Mouse (Mus musculus) hindbrain, embryonic 11.5 days (tissue): ENCODE results near the gene Cnot8. TPM values are rescaled to one million over a fixed set of nuclear protein-coding genes. Genes with fewer than 3 reads are reported as not detected.

Experiments
- ATAC-seq: fragments of 200-750 bp; cut with Nextera tagmentation; 2 replicates; pipeline ENCODE4 v1.8.0; 2017; ENCODE audit warnings: mild to moderate bottlenecking, moderate TSS enrichment, moderate library complexity; ENCODE audit not compliant: low FRiP score
- DNase-seq: peaks from one replicate; pipeline ENCODE4 v3.0.0-alpha.2; 2015; ENCODE audit warnings: low spot score
- H3K27ac ChIP-seq: fragments of 300-500 bp; sonication (generic); 2 replicates; pipeline ENCODE4 v1.5.1; 2014; ENCODE audit warnings: mild to moderate bottlenecking, low read depth, low read length
- H3K27me3 ChIP-seq: fragments of 300-500 bp; sonication (generic); 2 replicates; pipeline ENCODE4 v1.6.1; 2014; ENCODE audit warnings: mild to moderate bottlenecking, low read length, moderate library complexity, mixed read lengths; ENCODE audit not compliant: control insufficient read depth, insufficient read depth
- H3K36me3 ChIP-seq: fragments of 300-500 bp; sonication (generic); 2 replicates; pipeline ENCODE4 v1.6.1; 2014; ENCODE audit warnings: mild to moderate bottlenecking, low read length, moderate library complexity, mixed read lengths; ENCODE audit not compliant: control insufficient read depth, insufficient read depth
- H3K4me1 ChIP-seq: fragments of 300-500 bp; sonication (generic); replicated peaks from 2 replicates; pipeline ENCODE4 v1.6.1; 2014; ENCODE audit warnings: low read length, mixed read lengths; ENCODE audit not compliant: control insufficient read depth, insufficient read depth
- H3K4me2 ChIP-seq: fragments of 300-500 bp; sonication (generic); replicated peaks from 2 replicates; pipeline ENCODE4 v1.6.1; 2014; ENCODE audit warnings: mild to moderate bottlenecking, low read depth, low read length
- H3K4me3 ChIP-seq: fragments of 300-500 bp; sonication (generic); 2 replicates; pipeline ENCODE4 v1.5.1; 2014; ENCODE audit warnings: low read depth, low read length
- H3K9ac ChIP-seq: fragments of 300-500 bp; sonication (generic); 2 replicates; pipeline ENCODE4 v1.6.1; 2014; ENCODE audit warnings: low read depth, low read length
- H3K9me3 ChIP-seq: fragments of 300-500 bp; sonication (generic); 2 replicates; pipeline ENCODE4 v1.6.1; 2016; ENCODE audit warnings: low read length; ENCODE audit not compliant: control insufficient read depth
- WGBS: fragments of 180-500 bp; shearing (Covaris S2); extraction: QIAGEN DNeasy Blood & Tissue Kit; methylation state at CpG from one replicate; pipeline ENCODE4 v1.1.7; 2014; 5-methylcytosine and 5-hydroxymethylcytosine counted together
- polyA plus RNA-seq: library from polyadenylated mRNA; unstranded; fragments of >200 nt; fragmentation: Nextera tagmentation; extraction: Ambion mirVana; gene quantifications from 2 replicates; pipeline ENCODE4 v1.2.1, GENCODE M21; 2014

Cnot8 gene
- polyA plus RNA-seq, 1 experiment from 2014 or later = 112 TPM

DNA sequence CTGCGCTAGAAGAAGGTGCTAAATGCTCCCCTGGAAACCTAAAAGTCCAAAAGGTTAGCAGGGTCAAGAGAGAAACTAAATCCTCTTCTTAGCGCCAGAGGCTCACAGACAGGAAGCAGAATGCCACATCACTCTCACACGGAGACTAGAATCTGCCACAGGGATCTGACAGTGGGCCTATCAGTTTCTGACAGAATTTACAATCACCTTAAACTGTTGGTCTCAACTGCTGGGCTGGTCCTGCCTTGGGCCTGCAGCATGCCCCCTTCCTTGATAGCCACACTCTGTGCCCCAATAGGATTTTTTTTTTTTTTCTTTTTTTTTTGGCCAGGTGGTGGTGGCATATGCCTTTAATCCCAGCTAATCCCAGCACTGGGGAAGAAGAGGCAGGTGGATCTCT is 52.9 kb downstream of the Cnot8 start:
- H3K36me3 ChIP-seq = 0 out of 2 replicates have a peak, but pooled peaks cover 3% of the 10 kb centered on the region
- no peak overlapping the region for H3K4me3 ChIP-seq
- WGBS = 82% methylated on average over 3 of the region's 3 CpGs
- H3K9me3 ChIP-seq = no peaks in the 10 kb centered on the region
- no peak overlapping the region for H3K27ac ChIP-seq
- no peak for ATAC-seq
- DNase-seq = no peak
- no peaks in the 10 kb centered on the region for H3K4me1 ChIP-seq
- no peaks in the 10 kb centered on the region for H3K27me3 ChIP-seq
- no peak overlapping the region for H3K4me2 ChIP-seq
- no peak overlapping the region for H3K9ac ChIP-seq

GRCm38 (mm10) chr11:58165072-58165471 is 61.1 kb downstream of the Cnot8 start:
- DNase-seq (peak; percentile 9), ATAC-seq (no peak)
- Histone ChIP-seq H3K27me3 (no peaks in the 10 kb centered on the region), H3K9me3 (no peaks in the 10 kb centered on the region), H3K9ac (no peak overlapping the region), H3K4me1 (no peaks in the 10 kb centered on the region), H3K27ac (no peak overlapping the region), H3K36me3 (peaks cover 3% of the 10 kb centered on the region; the same call in 1 of the 2 replicates), H3K4me3 (no peak overlapping the region), H3K4me2 (no peak overlapping the region)
- WGBS = 96% methylated on average over 2 of the region's 2 CpGs

- peak overlapping the region; percentile 71 for H3K9ac ChIP-seq
- H3K27me3 ChIP-seq = no peaks in the 10 kb centered on the region
- no peak for DNase-seq
- peak overlapping the region; percentile 76 for H3K4me2 ChIP-seq
- no peak overlapping the region for H3K27ac ChIP-seq
- no peak for ATAC-seq
- WGBS = under 1% methylated on average over 8 of the region's 8 CpGs
- H3K4me1 ChIP-seq = no peaks in the 10 kb centered on the region; the same call in 1 of the 2 replicates
- no peaks in the 10 kb centered on the region for H3K9me3 ChIP-seq
- H3K4me3 ChIP-seq = peak overlapping the region; percentile 72
- H3K36me3 ChIP-seq = peaks cover 3% of the 10 kb centered on the region; the same call in 1 of the 2 replicates
Measured at GRCm38 (mm10) chr11:58167822-58168166, 63.8 kb downstream of the Cnot8 start.

Other genes with a start within 250 kb of the Cnot8 start
- gene Larp1, start 95.1 kb upstream of the Cnot8 start, polyA plus RNA-seq = 14.5 and 18.2 TPM in 2 replicates
- not detected in 2 replicates for gene Gm12248, start 11.0 kb upstream of the Cnot8 start, polyA plus RNA-seq
- 21.0 and 32.0 TPM in 2 replicates for gene Gemin5, start 64.4 kb downstream of the Cnot8 start, polyA plus RNA-seq
- gene Mrpl22, start 67.5 kb downstream of the Cnot8 start, polyA plus RNA-seq = 117 and 132 TPM in 2 replicates
- gene Igtp, start 95.4 kb downstream of the Cnot8 start, polyA plus RNA-seq = 2.5 and 3.3 TPM in 2 replicates
- 0.71 and 1.3 TPM in 2 replicates for gene Irgm2, start 95.5 kb downstream of the Cnot8 start, polyA plus RNA-seq
- not detected in 2 replicates for gene 4930438A08Rik, start 170.6 kb downstream of the Cnot8 start, polyA plus RNA-seq
- 12.5 and 15.5 TPM in 2 replicates for gene Zfp692, start 202.9 kb downstream of the Cnot8 start, polyA plus RNA-seq
- 26.1 and 28.9 TPM in 2 replicates for gene Zfp672, start 226.2 kb downstream of the Cnot8 start, polyA plus RNA-seq
- 23.4 and 27.7 TPM in 2 replicates for gene Sh3bp5l, start 226.6 kb downstream of the Cnot8 start, polyA plus RNA-seq